Mouse (Mus musculus) stomach, postnatal 0 days (tissue): ENCODE data around the gene Ier3. TPM values are rescaled to one million over a fixed set of nuclear protein-coding genes. Genes with fewer than 3 reads are reported as not detected.
"Not testable (repeated sequence)": the region's sequence is repeated elsewhere in the genome, so short reads cannot be mapped to it uniquely, and the experiment has no call there.

ENCODE experiments used
- ATAC-seq: fragments of 200-750 bp; cut with Nextera tagmentation; 2 replicates; pipeline ENCODE4 v1.8.0; 2017; ENCODE audit not compliant: low FRiP score, low TSS enrichment
- DNase-seq: peaks from one replicate; pipeline ENCODE4 v3.0.0-alpha.2; 2016; ENCODE audit warnings: low spot score
- H3K27ac ChIP-seq: fragments of 300-500 bp; sonication (generic); replicated peaks from 2 replicates; pipeline ENCODE4 v1.5.1; 2014; ENCODE audit warnings: mild to moderate bottlenecking, control low read depth
- H3K27me3 ChIP-seq: fragments of 300-500 bp; sonication (generic); 2 replicates; pipeline ENCODE4 v1.6.1; 2014; ENCODE audit warnings: low read length; ENCODE audit not compliant: control insufficient read depth, insufficient read depth
- H3K36me3 ChIP-seq: fragments of 300-500 bp; sonication (generic); 2 replicates; pipeline ENCODE4 v1.6.1; 2014; ENCODE audit warnings: low read length, mixed read lengths; ENCODE audit not compliant: control insufficient read depth, insufficient read depth
- H3K4me1 ChIP-seq: fragments of 300-500 bp; sonication (generic); replicated peaks from 2 replicates; pipeline ENCODE4 v1.6.1; 2014; ENCODE audit warnings: antibody characterized with exemption; ENCODE audit not compliant: control insufficient read depth, insufficient read depth
- H3K4me2 ChIP-seq: fragments of 300-500 bp; sonication (generic); replicated peaks from 2 replicates; pipeline ENCODE4 v1.6.1; 2014; ENCODE audit warnings: low read depth, mild to moderate bottlenecking, control low read depth, moderate library complexity
- H3K4me3 ChIP-seq: fragments of 300-500 bp; sonication (generic); 2 replicates; pipeline ENCODE4 v1.5.1; 2014; ENCODE audit warnings: low read depth, low read length, control low read depth
- H3K9ac ChIP-seq: fragments of 300-500 bp; sonication (generic); 2 replicates; pipeline ENCODE4 v1.6.1; 2014; ENCODE audit warnings: mild to moderate bottlenecking, low read length, control low read depth, mixed read lengths
- H3K9me3 ChIP-seq: fragments of 300-500 bp; sonication (generic); 2 replicates; pipeline ENCODE4 v1.6.1; 2016; ENCODE audit warnings: low read length; ENCODE audit not compliant: control insufficient read depth
- CTCF ChIP-seq: IDR thresholded peaks from 2 replicates; pipeline ENCODE4 v1.5.1; 2016; ENCODE audit warnings: antibody characterized with exemption, low read depth, mild to moderate bottlenecking, moderate library complexity
- EP300 ChIP-seq: optimal IDR thresholded peaks from 2 replicates; pipeline ENCODE3; 2016; ENCODE audit warnings: antibody characterized with exemption
- WGBS: fragments of 180-500 bp; shearing (Covaris S2); extraction: QIAGEN DNeasy Blood & Tissue Kit; methylation state at CpG from one replicate; pipeline ENCODE4 v1.1.7; 2014; 5-methylcytosine and 5-hydroxymethylcytosine counted together
- polyA plus RNA-seq: library from polyadenylated mRNA; unstranded; fragments of >200 nt; fragmentation: Nextera tagmentation; extraction: Ambion mirVana; gene quantifications from 2 replicates; pipeline ENCODE4 v1.2.1, GENCODE M21; 2015

Gene Ier3
- polyA plus RNA-seq, 1 experiment from 2014 or later, result 74.8 TPM

DNA sequence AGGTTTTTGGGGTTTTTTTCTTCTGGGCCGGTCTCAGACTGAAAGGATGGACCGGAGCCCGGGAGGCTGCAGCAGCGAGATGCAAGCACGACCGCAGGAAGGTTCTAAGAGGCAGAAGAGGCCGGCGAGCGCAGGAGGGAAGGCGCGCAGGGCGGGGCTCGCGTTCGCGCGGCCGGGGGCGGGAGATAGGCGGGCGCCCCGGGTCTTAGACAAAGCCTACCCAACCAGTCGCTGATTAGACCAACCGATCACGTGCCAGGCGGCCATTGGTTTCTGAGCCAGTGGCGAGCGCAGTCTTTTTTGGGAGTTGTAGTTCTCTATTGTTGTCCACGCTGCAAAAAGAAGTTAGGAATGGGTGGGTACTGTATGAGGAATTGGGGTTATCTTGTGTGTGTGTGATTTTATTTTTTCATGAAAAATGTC lies 16.6 kb downstream of the Ier3 start, which contains the start of gene Tubb5:
Gene Tubb5 (minus strand): TSS at position 185 of the 423 bp plus-strand sequence.
- Histone ChIP-seq H3K9ac (peak within 1 kb of the TSS; percentile 74), H3K4me1 (peaks cover 5% of the 10 kb centered on the region; the same call in 1 of the 2 replicates), H3K9me3 (no peaks in the 10 kb centered on the region), H3K4me3 (peak within 1 kb of the TSS; percentile 71), H3K36me3 (peaks cover 17% of the 10 kb centered on the region), H3K27ac (peak within 1 kb of the TSS; percentile 91), H3K4me2 (peak within 1 kb of the TSS; percentile 81), H3K27me3 (no peaks in the 10 kb centered on the region)
- WGBS, result under 1% methylated on average over 29 of the region's 29 CpGs
- DNase-seq (peak; percentile 97), ATAC-seq (peak; percentile 82)
- TF ChIP-seq EP300, result no peak
- TF ChIP-seq CTCF, result 0 out of 2 replicates have a peak, but pooled peaks have one; percentile 10

GRCm38 (mm10) chr17:35838570-35838969 lies 17.1 kb downstream of the Ier3 start:
- peak overlapping the region; percentile 81 for H3K4me2 ChIP-seq
- no peak overlapping the region for H3K9ac ChIP-seq
- TF ChIP-seq EP300 (no peak), CTCF (no peak)
- no peak for DNase-seq
- WGBS, result 1% methylated on average over 5 of the region's 5 CpGs
- H3K36me3 ChIP-seq, result peaks cover 17% of the 10 kb centered on the region
- no peak for ATAC-seq
- peak overlapping the region; percentile 71 for H3K4me3 ChIP-seq
- H3K9me3 ChIP-seq, result no peaks in the 10 kb centered on the region
- H3K4me1 ChIP-seq, result peaks cover 5% of the 10 kb centered on the region; the same call in 1 of the 2 replicates
- H3K27ac ChIP-seq, result peak overlapping the region; percentile 78
- no peaks in the 10 kb centered on the region for H3K27me3 ChIP-seq

DNA sequence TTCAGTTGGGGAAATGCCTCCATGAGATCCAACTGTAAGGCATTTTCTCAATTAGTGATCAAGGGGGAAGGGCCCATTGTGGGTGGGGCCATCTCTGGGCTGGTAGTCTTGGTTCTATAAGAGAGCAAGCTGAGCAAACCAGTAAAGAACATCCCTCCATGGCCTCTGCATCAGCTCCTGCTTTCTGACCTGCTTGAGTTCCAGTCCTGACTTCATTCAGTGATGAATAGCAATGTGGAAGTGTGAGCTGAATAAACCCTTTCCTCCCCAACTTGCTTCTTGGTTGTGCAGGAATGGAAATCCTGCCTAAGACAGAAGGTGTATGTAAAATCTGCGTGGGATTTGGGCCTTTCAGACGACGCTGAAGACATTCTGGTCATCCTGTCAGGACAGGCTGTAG lies 17.5 kb downstream of the Ier3 start:
- not testable (repeated sequence) for H3K4me1 ChIP-seq, ATAC-seq, H3K27me3 ChIP-seq, H3K9ac ChIP-seq, DNase-seq, H3K4me3 ChIP-seq, H3K9me3 ChIP-seq
- Histone ChIP-seq H3K27ac (peak overlapping the region; percentile 78), H3K4me2 (peak overlapping the region; percentile 81), H3K36me3 (peaks cover 14% of the 10 kb centered on the region)
- 46% methylated on average over 3 of the region's 3 CpGs for WGBS

- Histone ChIP-seq H3K4me3 (peak overlapping the region; percentile 30), H3K36me3 (peaks cover 4% of the 10 kb centered on the region; the same call in 1 of the 2 replicates), H3K9me3 (no peaks in the 10 kb centered on the region), H3K9ac (0 out of 2 replicates have a peak overlapping the region, but pooled peaks have one; percentile 28), H3K27ac (no peak overlapping the region), H3K4me2 (peak overlapping the region; percentile 42), H3K4me1 (peaks cover under 1% of the 10 kb centered on the region; the same call in 1 of the 2 replicates), H3K27me3 (no peaks in the 10 kb centered on the region)
- DNase-seq (no peak), ATAC-seq (no peak)
- no peak for TF ChIP-seq EP300
- TF ChIP-seq CTCF, result no peak
- 52% methylated on average over 14 of the region's 14 CpGs for WGBS
Observed at GRCm38 (mm10) chr17:35840561-35840960, 19.1 kb downstream of the Ier3 start.

GRCm38 (mm10) chr17:35841076-35841950 lies 19.8 kb downstream of the Ier3 start, which contains the start of gene Mdc1:
Mdc1 (plus strand) TSS chr17:35841515.
- peak within 1 kb of the TSS; percentile 54 for H3K9ac ChIP-seq
- H3K36me3 ChIP-seq, result peaks cover 3% of the 10 kb centered on the region; the same call in 1 of the 2 replicates
- peak; percentile 68 for TF ChIP-seq EP300
- peak; percentile 48 for TF ChIP-seq CTCF
- H3K4me3 ChIP-seq, result peak within 1 kb of the TSS; percentile 49
- under 1% methylated on average over 59 of the region's 59 CpGs for WGBS
- ATAC-seq (peak; percentile 95), DNase-seq (peak; percentile 99)
- no peaks in the 10 kb centered on the region; the same call in 1 of the 2 replicates for H3K4me1 ChIP-seq
- no peaks in the 10 kb centered on the region for H3K9me3 ChIP-seq
- H3K27me3 ChIP-seq, result no peaks in the 10 kb centered on the region
- peak within 1 kb of the TSS; percentile 71 for H3K4me2 ChIP-seq
- H3K27ac ChIP-seq, result peak within 1 kb of the TSS; percentile 64; the same call in 1 of the 2 replicates
